Mouse (Mus musculus) brain, embryonic 14.5 days (tissue): ENCODE data around the gene Grk3. TPM values are rescaled to one million over a fixed set of nuclear protein-coding genes. Genes with fewer than 3 reads are reported as not detected.

ENCODE experiments used
- DNase-seq: peaks from one replicate; pipeline ENCODE4 v3.0.0-alpha.2; 2011; ENCODE audit warnings: low read depth
- CTCF ChIP-seq: fragments of 200-500 bp; IDR thresholded peaks from 2 replicates; pipeline ENCODE4 v1.5.1; 2012; ENCODE audit warnings: inconsistent platforms, mild to moderate bottlenecking, moderate library complexity, borderline replicate concordance; ENCODE audit not compliant: insufficient read depth, insufficient read length; ENCODE audit errors: extremely low read depth
- POLR2A ChIP-seq: fragments of 200-500 bp; IDR thresholded peaks from 2 replicates; pipeline ENCODE4 v1.6.1; 2012; ENCODE audit warnings: mild to moderate bottlenecking, inconsistent platforms, borderline replicate concordance; ENCODE audit not compliant: poor library complexity, insufficient read depth, insufficient read length, severe bottlenecking; ENCODE audit errors: extremely low read depth
- polyA plus RNA-seq: library from polyadenylated mRNA; depleted of rRNA; stranded (reverse); fragments of >200 nt; gene quantifications from 2 replicates; pipeline ENCODE4 v1.2.3, GENCODE M21; 2012; rRNA removed

Gene Grk3
- polyA plus RNA-seq, 1 experiment, result 26.0 TPM

DNA sequence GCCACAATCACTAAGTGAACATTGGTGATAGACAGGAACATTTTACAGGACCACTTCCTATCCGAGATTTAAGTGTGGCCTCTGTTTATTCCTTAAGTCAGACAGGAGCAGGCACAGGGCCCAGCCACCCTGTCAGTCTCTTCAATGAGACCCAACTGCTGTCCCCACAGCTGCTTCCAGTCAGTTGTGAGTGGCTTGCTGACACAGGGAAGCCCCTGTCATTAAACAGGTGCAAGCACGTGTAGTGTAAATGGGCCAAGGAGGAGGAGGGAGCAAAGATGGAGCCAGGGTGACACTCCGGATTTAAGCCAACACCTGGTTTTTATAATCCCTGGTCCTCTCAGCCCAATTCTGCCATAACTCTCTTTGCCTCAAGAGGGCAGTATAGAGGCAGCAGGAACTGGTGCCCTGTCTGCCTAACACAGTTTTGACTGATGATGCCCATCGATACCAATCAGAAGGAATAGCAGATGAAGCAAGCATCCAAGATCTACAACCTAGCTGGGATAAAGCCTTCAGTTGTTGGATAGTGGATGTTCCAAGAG is 138.7 kb downstream of the Grk3 start:
- DNase-seq, result peak; percentile 48
- TF ChIP-seq CTCF (peak; percentile 83; the same call in 1 of the 2 replicates), POLR2A (no peak)

- TF ChIP-seq POLR2A, result no peak
- no peak for TF ChIP-seq CTCF
- DNase-seq, result no peak
Measured at GRCm38 (mm10) chr5:112872999-112873398, 142.6 kb downstream of the Grk3 start.

- peak; percentile 84 for TF ChIP-seq CTCF
- no peak for TF ChIP-seq POLR2A
- DNase-seq, result peak; percentile 85
Measured at GRCm38 (mm10) chr5:112870729-112871128, 144.9 kb downstream of the Grk3 start.

DNA sequence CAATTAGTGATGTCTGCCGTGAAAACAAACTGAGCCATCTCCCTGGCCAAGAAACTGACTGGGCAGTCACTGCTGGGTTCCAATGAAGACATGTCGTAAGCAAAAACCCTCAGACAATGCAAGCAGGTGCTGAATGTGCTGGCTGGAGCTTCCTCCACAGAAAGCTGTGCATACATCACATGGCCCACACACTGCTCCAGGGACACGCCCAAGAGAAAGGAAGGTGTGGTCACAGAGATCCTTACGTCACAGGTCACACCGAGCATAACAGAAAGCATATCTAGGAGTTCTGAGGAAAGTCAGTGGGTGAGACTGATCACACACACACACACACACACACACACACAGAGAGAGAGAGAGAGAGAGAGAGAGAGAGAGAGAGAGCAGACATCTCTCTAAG is 147.0 kb downstream of the Grk3 start:
- TF ChIP-seq CTCF, result no peak
- no peak for TF ChIP-seq POLR2A
- DNase-seq, result no peak

DNA sequence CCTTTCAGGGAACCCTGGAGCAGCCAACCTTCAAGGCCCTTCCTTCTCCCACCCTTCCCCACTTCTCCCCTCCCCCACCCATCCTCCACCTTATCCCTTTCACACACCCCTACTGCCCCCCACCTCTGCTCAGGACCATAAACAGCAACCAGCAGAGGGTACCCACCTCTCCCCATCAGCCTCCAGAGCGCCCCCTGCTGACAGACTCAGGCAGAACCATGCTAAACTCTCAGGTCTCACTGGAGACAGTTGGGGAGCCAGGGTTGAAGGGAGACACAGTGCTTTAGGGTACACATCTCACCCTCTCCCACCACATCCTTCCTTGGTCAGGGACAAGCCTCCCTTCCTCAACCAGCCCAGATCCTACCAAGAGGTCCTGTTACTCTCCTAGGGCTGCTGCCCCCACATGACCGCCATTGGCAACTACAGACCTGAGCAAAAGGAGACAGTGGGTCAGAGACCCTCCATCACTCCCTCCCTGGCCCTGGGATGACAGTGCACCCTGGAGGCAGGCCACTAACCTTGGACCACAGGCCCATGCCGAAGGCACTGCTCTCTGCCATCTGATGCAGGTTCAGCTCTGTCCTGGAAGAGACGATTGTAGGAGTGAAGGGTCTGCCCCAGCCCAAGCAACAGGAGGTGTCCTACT is 150.7 kb downstream of the Grk3 start:
- TF ChIP-seq POLR2A (no peak), CTCF (peak; percentile 72)
- DNase-seq, result no peak

Other genes starting within 250 kb of the Grk3 start
- gene Myo18b, start 119.4 kb downstream of the Grk3 start, polyA plus RNA-seq, result 1.1 and 1.8 TPM in 2 replicates
- gene Crybb2, start 54.3 kb upstream of the Grk3 start, polyA plus RNA-seq, result not detected in 2 replicates
- gene Crybb3, start 65.8 kb upstream of the Grk3 start, polyA plus RNA-seq, result 2.3 and 2.4 TPM in 2 replicates
- 6.0 and 8.6 TPM in 2 replicates for gene 2900026A02Rik, start 205.4 kb upstream of the Grk3 start, polyA plus RNA-seq
- gene Tmem211, start 211.1 kb upstream of the Grk3 start, polyA plus RNA-seq, result 0.07 and 0.09 TPM in 2 replicates